Mouse (Mus musculus) testis, postnatal 10 days (tissue): ENCODE results near the gene Card11.

Source experiments
- DNase-seq: peaks from one replicate; pipeline ENCODE4 v3.0.0; 2021; ENCODE audit warnings: low spot score

Gene Card11

DNA sequence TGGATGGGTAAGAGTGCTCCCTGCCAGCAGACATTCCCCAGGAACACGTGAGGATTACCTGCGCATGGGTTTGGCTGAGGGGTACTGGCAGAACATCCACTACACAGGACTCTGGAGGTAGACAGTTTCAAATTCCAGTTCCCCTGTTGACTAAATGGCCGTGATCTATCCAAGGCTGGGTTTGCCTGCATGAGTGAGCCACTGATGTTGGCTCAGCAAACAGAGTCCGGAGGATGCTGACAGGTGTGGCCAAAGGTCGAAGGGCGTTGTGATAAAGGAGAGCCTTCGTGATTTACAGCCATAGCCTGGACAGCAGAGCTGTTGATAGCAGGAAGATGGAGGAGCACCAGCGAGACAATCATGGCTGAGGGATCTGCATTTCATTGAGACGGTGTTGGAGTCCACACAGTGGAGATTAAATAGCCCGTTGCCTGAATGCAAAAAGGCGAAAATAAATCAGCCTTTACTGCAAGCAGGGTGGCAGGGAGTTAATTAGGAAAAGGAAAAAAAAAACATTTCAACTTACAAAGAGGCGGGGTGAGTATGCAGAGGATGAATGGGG is 147.9 kb downstream of the Card11 start:
- DNase-seq: no peak

DNA sequence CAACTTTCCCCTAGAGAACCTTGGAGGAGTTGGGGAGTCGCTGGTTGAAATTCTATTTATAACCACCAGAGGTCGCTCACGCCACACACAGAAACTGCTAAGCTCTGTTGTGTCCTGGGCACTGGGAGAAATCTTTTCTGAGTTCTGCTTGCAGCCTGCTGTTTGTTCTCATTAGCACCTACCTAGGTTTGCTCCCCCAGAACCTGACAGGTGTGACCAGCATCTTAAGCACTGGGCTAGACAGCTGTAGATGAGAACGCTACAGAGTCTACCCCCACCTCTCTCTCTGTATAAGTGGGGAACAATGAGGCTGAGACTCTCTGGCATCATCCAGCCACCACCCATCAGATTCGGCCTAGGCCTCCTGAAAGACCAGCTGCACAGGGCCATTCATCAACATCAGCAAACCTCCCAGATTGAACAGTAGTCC is 153.1 kb downstream of the Card11 start:
- DNase-seq: no peak

DNA sequence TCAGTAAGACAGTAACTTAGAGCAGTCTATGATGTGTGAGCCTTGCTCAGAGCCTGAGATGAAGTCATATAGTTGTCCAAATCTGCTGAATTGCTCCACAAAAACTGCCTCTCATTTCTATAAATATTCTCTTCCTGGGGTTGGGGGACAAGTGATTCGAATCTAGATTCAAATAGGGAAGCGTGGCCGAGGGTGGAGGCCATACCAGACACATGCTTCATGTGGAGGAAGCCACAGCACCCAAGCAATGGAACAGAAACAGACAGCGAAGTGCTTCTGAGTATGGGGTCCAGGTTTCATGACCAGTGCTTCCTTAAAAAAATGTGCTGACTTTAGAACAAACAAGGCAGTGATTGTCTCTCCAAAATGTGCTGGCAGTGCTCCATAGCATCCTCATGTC is 158.4 kb downstream of the Card11 start:
- DNase-seq: no peak

DNA sequence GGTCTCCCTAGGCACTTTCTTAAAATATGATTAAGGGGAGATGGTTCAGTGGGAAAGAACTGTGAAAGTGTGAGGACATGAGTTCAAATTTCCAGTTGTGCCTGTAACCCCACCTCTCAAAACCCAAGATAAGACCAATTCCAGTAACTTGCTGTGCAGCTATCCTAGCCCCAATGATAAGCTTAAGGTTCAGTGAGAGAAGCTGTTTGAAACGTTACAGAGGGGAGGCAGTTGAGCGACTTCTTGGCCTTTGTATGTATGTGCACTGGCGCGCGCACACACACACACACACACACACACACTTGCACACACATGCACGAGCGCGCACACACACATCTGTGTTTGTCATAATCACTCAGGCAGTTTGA is 169.3 kb downstream of the Card11 start:
- no peak for DNase-seq

DNA sequence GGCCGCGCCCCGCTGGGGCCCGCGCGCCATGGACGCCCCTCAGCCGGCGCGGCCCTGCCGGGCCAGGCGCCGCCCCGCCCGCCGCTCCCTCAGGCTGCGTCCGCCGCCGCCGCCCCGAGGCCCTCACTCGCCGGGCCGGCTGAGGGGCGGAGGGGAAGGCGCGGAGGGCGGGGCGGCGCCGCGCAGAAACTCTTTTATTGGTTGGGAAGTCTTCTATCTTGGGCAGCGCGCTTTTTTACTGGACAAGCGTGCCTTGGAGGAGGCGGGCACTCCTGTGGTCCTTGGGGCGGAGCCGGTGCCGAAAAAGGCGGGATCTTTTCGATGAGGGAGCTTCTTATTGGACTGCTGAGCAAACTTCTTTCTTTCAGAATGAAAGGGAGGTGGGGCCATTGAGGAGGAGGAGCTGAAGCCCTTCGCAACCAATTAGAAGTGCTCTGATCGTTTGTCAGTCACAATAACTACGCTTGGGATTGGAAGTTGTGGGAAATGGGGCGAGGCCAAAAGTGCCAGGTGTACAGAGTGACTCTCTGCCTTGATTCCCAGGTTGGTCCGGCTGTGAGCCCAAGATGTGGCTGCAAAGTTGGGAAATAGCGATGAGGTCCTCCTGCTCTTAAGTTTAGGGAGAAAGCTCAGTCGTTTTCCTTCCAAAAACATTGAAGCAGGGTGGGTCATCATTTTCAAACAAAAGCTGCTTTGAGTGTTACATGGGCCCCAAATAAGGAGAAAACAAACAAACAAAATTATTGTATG is 169.9 kb downstream of the Card11 start, which contains the start of gene Gna12:
Gene Gna12 (minus strand): TSS at position 118 of the 750 bp plus-strand sequence.
- peak; percentile 98 for DNase-seq

DNA sequence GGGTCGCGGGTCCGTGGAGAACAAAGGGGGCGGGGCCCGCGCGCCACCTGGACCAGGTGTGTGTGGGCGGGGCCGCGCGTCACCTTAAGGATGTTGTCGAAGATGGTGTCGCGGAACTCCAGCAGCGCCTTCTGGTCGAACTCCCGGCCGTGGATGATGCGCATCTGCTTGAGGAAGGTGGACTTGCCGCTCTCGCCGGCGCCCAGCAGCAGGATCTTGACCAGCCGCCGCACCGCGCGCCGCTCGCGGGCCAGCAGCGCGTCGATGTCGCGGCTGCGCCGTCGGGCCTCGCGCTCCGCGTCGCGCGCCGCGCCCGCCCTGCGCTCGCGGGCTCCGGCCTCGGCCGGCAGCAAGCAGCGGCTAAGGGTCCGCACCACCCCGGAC is 170.5 kb downstream of the Card11 start:
- DNase-seq: peak; percentile 85

DNA sequence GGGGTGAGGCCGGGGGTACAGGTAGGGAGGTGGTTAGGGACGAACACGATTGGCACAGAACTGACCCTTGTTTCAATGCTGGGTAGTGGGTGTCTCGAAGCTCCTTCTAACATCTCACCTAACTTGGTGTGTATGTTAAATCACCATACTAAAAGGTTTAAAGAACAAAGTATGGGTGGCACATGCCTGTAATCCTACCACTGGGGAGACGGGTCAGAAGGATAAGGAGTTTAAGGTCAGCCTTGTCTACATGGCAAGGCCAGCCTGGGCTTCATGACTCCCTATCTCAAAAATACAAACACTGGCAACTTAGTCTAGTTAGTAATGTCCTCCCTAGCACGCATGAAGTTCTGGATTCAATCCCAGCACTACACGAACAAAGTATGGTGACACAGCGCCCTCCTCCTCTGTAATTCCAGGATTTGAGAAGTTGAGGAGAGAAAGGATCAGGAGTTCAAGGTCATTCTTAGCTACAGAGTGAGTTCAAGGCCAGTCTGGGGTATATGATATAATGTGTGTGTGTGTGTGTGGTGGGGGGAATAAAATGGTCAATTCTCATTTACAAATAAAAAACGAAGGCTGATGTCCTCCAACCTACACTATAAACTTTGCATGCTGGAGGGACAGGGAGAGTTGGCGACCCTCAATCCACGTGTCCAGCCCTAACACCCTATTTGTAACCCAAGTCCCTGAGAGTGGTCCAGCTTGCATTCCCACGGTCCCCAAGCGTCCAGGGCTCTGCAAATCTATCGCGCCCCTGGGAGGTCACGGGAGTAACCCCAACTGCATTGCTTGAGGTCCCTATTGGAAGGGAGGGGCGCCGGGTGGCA is 171.1 kb downstream of the Card11 start:
- peak; percentile 54 for DNase-seq

DNA sequence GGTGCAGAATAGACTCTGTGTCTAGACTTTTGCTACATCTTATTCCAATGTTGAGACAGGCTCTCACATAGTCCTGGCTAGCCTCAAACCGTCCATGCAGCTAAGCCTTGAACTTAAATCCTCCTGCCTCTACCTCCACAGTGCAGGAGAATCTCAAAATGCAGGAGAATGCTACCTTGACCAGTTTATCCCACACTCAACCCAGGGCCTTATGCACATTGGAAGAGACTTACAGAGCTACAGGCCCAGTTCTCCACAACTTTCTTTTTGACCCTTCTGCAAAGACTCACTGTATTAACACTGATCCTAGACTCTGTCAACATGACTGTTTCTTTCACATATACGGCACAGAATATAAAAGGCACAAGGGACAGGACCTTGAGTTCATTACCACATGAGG is 172.0 kb downstream of the Card11 start:
- no peak for DNase-seq

DNA sequence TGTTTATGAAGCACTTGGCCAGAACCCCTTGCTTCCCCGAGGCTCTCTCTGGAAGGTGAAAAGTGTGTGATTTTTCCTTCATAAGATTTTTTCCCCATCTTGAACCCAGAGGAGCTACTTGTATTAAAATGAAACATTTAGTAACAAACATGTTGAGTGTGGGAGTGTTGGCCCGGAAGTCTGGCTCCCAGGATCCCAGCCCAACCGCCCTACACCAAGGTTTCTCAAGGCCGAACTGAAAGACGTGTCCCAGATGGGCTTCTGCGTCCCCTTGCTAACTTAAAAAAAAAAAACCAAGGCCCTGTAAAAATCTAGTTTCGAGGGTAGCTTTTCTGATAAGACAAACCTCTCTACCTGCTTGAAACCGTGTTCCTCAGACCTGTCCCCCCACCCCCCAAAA is 172.5 kb downstream of the Card11 start:
- DNase-seq: peak; percentile 70

DNA sequence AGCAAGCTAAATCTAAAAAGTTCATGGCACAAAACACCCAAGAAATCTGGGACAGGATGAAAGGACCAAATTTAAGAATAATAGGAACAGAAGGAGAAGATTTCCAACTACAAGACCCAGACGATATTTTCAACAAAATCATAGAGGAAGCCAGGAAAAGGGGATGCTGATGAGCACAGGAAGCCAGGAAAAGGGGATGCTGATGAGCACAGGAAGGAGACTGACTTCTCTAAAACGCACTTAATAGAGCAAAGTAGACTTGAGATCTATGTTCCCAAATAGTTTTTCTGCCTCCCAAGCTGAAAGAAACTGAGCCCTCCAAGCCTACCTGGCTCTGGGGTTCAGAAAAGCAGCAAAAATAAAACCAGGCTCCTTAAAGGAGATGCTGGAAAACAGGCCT is 173.0 kb downstream of the Card11 start:
- DNase-seq: no peak

DNA sequence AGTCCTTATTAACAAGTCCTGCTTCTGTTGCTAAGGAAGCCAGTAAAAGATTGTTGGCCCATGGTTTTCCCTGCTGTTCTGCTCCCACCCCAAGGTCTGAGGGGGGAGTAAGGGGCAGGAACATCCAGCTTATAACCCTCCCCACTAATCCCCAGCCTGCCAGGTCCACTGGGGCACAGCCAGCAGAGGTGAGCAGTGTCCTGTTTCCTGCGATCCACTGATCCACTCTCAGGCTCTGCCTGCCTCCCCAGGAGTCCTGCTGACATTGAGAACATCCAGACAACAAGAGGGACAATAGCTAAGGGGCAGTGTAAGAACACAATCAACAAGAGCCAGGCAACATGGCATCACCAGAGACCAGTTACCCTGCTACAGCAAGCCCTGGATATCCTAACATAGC is 173.6 kb downstream of the Card11 start:
- DNase-seq: no peak

DNA sequence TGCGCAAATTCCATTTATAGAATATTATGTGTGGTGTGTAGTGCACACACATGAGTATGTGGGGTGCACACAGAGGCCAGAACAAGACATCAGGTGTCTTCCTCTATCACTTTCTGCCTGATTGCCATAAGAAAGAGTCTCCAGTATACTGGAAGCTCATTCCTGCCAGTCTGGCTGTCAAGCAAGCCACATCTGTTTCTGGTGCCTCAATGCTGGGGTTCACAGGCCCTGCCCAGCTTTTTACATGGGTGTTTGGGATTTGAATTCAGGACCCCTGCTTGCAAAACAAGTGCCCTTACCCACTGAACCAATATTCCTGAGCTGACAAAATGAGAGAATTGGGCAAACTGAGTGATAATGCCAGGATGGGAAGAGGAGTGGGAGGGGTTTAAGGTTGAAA is 174.3 kb downstream of the Card11 start:
- no peak for DNase-seq

DNA sequence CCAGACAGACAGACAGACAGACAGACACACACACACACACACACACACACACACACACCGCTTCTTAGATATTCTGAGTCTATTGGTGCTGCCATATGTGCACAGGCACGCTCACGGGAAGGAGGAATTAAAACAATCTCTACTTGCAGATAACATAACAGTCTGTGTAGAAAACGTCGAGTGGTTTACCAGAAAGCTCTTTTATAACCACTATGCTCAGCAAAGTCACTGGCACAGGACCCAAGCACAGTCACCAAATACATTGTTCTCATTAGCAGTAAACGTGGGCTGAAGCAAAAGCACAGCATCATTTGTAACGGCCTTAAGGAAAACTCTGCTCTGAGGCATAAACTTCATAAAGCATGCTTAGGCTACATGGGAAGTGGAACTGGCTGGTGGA is 176.3 kb downstream of the Card11 start:
- no peak for DNase-seq

DNA sequence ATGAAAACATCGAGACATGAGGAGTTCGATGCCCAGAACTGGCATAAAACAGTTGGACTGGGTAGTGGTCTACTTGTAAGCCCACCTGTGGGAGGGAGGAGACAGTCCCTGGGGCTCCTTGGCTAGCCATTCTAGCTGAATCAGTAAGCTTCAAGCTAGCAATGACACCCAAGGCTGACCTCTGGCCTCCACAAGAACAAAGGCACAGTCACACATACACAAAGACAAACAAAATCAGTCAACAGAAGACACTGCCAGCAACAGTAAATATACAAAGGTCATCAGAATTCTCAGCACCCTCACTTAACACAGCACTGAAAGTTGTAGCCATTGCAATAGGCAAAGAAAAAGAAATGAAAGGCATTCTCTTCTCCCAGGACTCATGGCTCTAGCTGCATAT is 177.0 kb downstream of the Card11 start:
- DNase-seq: no peak
